Mouse (Mus musculus): Measurements from ENCODE around the gene Ctbp1. TPM values are rescaled to one million over a fixed set of nuclear protein-coding genes. Genes with fewer than 3 reads are reported as not detected.
A peak's percentile ranks its signal among the peaks of the same experiment; 100 is the strongest.

Gene Ctbp1
- polyA plus RNA-seq, 1 experiment, result 98.6 TPM

GRCm38 (mm10) chr5:33281428-33281827 lies 6.6 kb upstream of the Ctbp1 start:
- 77% methylated on average over 1 of the region's 1 CpGs for WGBS
- Histone ChIP-seq H3K4me3 (replicated peaks; ENCODE audit: control insufficient read depth, low read depth, low read length) (no peak overlapping the region), H3K4me1 (ENCODE audit: control insufficient read depth, insufficient read depth, low read length) (no peaks in the 10 kb centered on the region), H3K27ac (ENCODE audit: control insufficient read depth, insufficient read depth, low read depth, low read length, poor library complexity) (no peak overlapping the region)
- TF ChIP-seq POLR2A (IDR thresholded peaks at IDR 0.05; ENCODE audit: borderline replicate concordance, control insufficient read depth, low read depth, low read length) (no peak), CTCF (IDR thresholded peaks at IDR 0.05; ENCODE audit: control insufficient read depth, insufficient read depth, low read length) (no peak)

- TF ChIP-seq POLR2A (IDR thresholded peaks at IDR 0.05; ENCODE audit: borderline replicate concordance, control insufficient read depth, low read depth, low read length) (no peak), CTCF (IDR thresholded peaks at IDR 0.05; ENCODE audit: control insufficient read depth, insufficient read depth, low read length) (no peak)
- Histone ChIP-seq H3K4me1 (ENCODE audit: control insufficient read depth, insufficient read depth, low read length) (no peaks in the 10 kb centered on the region), H3K27ac (ENCODE audit: control insufficient read depth, insufficient read depth, low read depth, low read length, poor library complexity) (no peak overlapping the region), H3K4me3 (replicated peaks; ENCODE audit: control insufficient read depth, low read depth, low read length) (no peak overlapping the region)
- WGBS, result 65% methylated on average over 5 of the region's 5 CpGs
Measured at GRCm38 (mm10) chr5:33278950-33279349, 4.2 kb upstream of the Ctbp1 start.

- TF ChIP-seq CTCF (IDR thresholded peaks at IDR 0.05; ENCODE audit: control insufficient read depth, insufficient read depth, low read length), result no peak
- TF ChIP-seq POLR2A (IDR thresholded peaks at IDR 0.05; ENCODE audit: borderline replicate concordance, control insufficient read depth, low read depth, low read length), result no peak
- WGBS, result 11% methylated on average over 2 of the region's 2 CpGs
- H3K27ac ChIP-seq (ENCODE audit: control insufficient read depth, insufficient read depth, low read depth, low read length, poor library complexity), result no peak overlapping the region
- H3K4me3 ChIP-seq (replicated peaks; ENCODE audit: control insufficient read depth, low read depth, low read length), result no peak overlapping the region
- H3K4me1 ChIP-seq (ENCODE audit: control insufficient read depth, insufficient read depth, low read length), result peaks cover 4% of the 10 kb centered on the region; the same call in 1 of the 2 replicates
Measured at GRCm38 (mm10) chr5:33277286-33277685, 2.5 kb upstream of the Ctbp1 start.

- Histone ChIP-seq H3K4me3 (replicated peaks; ENCODE audit: control insufficient read depth, low read depth, low read length) (no peak overlapping the region), H3K4me1 (ENCODE audit: control insufficient read depth, insufficient read depth, low read length) (peaks cover 5% of the 10 kb centered on the region; the same call in 1 of the 2 replicates), H3K27ac (ENCODE audit: control insufficient read depth, insufficient read depth, low read depth, low read length, poor library complexity) (no peak overlapping the region)
- 54% methylated on average over 1 of the region's 1 CpGs for WGBS
- TF ChIP-seq CTCF (IDR thresholded peaks at IDR 0.05; ENCODE audit: control insufficient read depth, insufficient read depth, low read length) (no peak), POLR2A (IDR thresholded peaks at IDR 0.05; ENCODE audit: borderline replicate concordance, control insufficient read depth, low read depth, low read length) (no peak)
Measured at GRCm38 (mm10) chr5:33275754-33276153, 960 bp upstream of the Ctbp1 start.

- 2% methylated on average over 91 of the region's 97 CpGs for WGBS
- TF ChIP-seq POLR2A (IDR thresholded peaks at IDR 0.05; ENCODE audit: borderline replicate concordance, control insufficient read depth, low read depth, low read length) (peak; percentile 79; the same call in 1 of the 2 replicates), CTCF (IDR thresholded peaks at IDR 0.05; ENCODE audit: control insufficient read depth, insufficient read depth, low read length) (no peak)
- peak overlapping the region; percentile 85 for H3K4me3 ChIP-seq (replicated peaks; ENCODE audit: control insufficient read depth, low read depth, low read length)
- peak overlapping the region; percentile 98 for H3K27ac ChIP-seq (ENCODE audit: control insufficient read depth, insufficient read depth, low read depth, low read length, poor library complexity)
- H3K4me1 ChIP-seq (ENCODE audit: control insufficient read depth, insufficient read depth, low read length), result peaks cover 5% of the 10 kb centered on the region; the same call in 1 of the 2 replicates
Measured at GRCm38 (mm10) chr5:33274085-33274952, 475 bp downstream of the Ctbp1 start.

- TF ChIP-seq POLR2A (IDR thresholded peaks at IDR 0.05; ENCODE audit: borderline replicate concordance, control insufficient read depth, low read depth, low read length) (no peak), CTCF (IDR thresholded peaks at IDR 0.05; ENCODE audit: control insufficient read depth, insufficient read depth, low read length) (no peak)
- 4% methylated on average over 6 of the region's 6 CpGs for WGBS
- H3K4me1 ChIP-seq (ENCODE audit: control insufficient read depth, insufficient read depth, low read length), result peaks cover 5% of the 10 kb centered on the region; the same call in 1 of the 2 replicates
Measured at GRCm38 (mm10) chr5:33273777-33274084, 1.1 kb downstream of the Ctbp1 start.

GRCm38 (mm10) chr5:33272845-33273776 lies 1.7 kb downstream of the Ctbp1 start:
- H3K4me3 ChIP-seq (replicated peaks; ENCODE audit: control insufficient read depth, low read depth, low read length), result peak overlapping the region; percentile 85
- peaks cover 5% of the 10 kb centered on the region; the same call in 1 of the 2 replicates for H3K4me1 ChIP-seq (ENCODE audit: control insufficient read depth, insufficient read depth, low read length)
- 40% methylated on average over 7 of the region's 7 CpGs for WGBS
- peak overlapping the region; percentile 94 for H3K27ac ChIP-seq (ENCODE audit: control insufficient read depth, insufficient read depth, low read depth, low read length, poor library complexity)
- TF ChIP-seq POLR2A (IDR thresholded peaks at IDR 0.05; ENCODE audit: borderline replicate concordance, control insufficient read depth, low read depth, low read length) (no peak), CTCF (IDR thresholded peaks at IDR 0.05; ENCODE audit: control insufficient read depth, insufficient read depth, low read length) (no peak)

More at GRCm38 (mm10) chr5:33273777-33274084, 1.1 kb downstream of the Ctbp1 start:
- Histone ChIP-seq H3K27ac (ENCODE audit: control insufficient read depth, insufficient read depth, low read depth, low read length, poor library complexity) (peak overlapping the region; percentile 94), H3K4me3 (replicated peaks; ENCODE audit: control insufficient read depth, low read depth, low read length) (peak overlapping the region; percentile 85)

- Histone ChIP-seq H3K27ac (ENCODE audit: control insufficient read depth, insufficient read depth, low read depth, low read length, poor library complexity) (peak overlapping the region; percentile 94), H3K4me1 (ENCODE audit: control insufficient read depth, insufficient read depth, low read length) (peaks cover 5% of the 10 kb centered on the region; the same call in 1 of the 2 replicates), H3K4me3 (replicated peaks; ENCODE audit: control insufficient read depth, low read depth, low read length) (peak overlapping the region; percentile 1)
- no peak for TF ChIP-seq POLR2A (IDR thresholded peaks at IDR 0.05; ENCODE audit: borderline replicate concordance, control insufficient read depth, low read depth, low read length)
- no peak for TF ChIP-seq CTCF (IDR thresholded peaks at IDR 0.05; ENCODE audit: control insufficient read depth, insufficient read depth, low read length)
- WGBS, result 74% methylated on average over 7 of the region's 7 CpGs
Measured at GRCm38 (mm10) chr5:33272146-33272545, 2.6 kb downstream of the Ctbp1 start.

All from bone marrow, adult 2 months (tissue).